Mouse (Mus musculus) testis, postnatal 14 days (tissue): ENCODE measurements around the gene Atp5f1.
"Not testable (repeated sequence)": the region's sequence is repeated elsewhere in the genome, so short reads cannot be mapped to it uniquely, and the experiment has no call there.

Experiments
- DNase-seq: peaks from one replicate; pipeline ENCODE4 v3.0.0; 2021; ENCODE audit warnings: low spot score

Atp5f1 gene

GRCm38 (mm10) chr3:105929821-105930220 is 30.1 kb downstream of the Atp5f1 start:
- DNase-seq: no peak

GRCm38 (mm10) chr3:105928781-105929180 is 31.1 kb downstream of the Atp5f1 start:
- no peak for DNase-seq

GRCm38 (mm10) chr3:105928195-105928569 is 31.7 kb downstream of the Atp5f1 start:
- DNase-seq: no peak

- no peak for DNase-seq
These were observed 32.2 kb downstream of the Atp5f1 start for GRCm38 (mm10) chr3:105927561-105928194.

- no peak for DNase-seq
These were observed 35.3 kb downstream of the Atp5f1 start for GRCm38 (mm10) chr3:105924616-105925015.

- DNase-seq: no peak
These were observed 37.9 kb downstream of the Atp5f1 start for GRCm38 (mm10) chr3:105921959-105922358.

- DNase-seq: not testable (repeated sequence)
These were observed 39.2 kb downstream of the Atp5f1 start for GRCm38 (mm10) chr3:105920743-105921142.

GRCm38 (mm10) chr3:105918355-105918745 is 41.5 kb downstream of the Atp5f1 start:
- no peak for DNase-seq

- no peak for DNase-seq
These were observed 42.1 kb downstream of the Atp5f1 start for GRCm38 (mm10) chr3:105917656-105918354.

- DNase-seq: not testable (repeated sequence)
These were observed 43.4 kb downstream of the Atp5f1 start for GRCm38 (mm10) chr3:105916455-105916854.

GRCm38 (mm10) chr3:105915281-105915680 is 44.6 kb downstream of the Atp5f1 start:
- DNase-seq: no peak

- DNase-seq: no peak
These were observed 45.8 kb downstream of the Atp5f1 start for GRCm38 (mm10) chr3:105913839-105914681.

GRCm38 (mm10) chr3:105912097-105912880 is 47.6 kb downstream of the Atp5f1 start:
- no peak for DNase-seq

- no peak for DNase-seq
These were observed 49.2 kb downstream of the Atp5f1 start for GRCm38 (mm10) chr3:105910519-105911190.

GRCm38 (mm10) chr3:105908976-105909375 is 50.9 kb downstream of the Atp5f1 start:
- no peak for DNase-seq

GRCm38 (mm10) chr3:105907956-105908655 is 51.8 kb downstream of the Atp5f1 start:
- DNase-seq: no peak

GRCm38 (mm10) chr3:105904721-105905120 is 55.2 kb downstream of the Atp5f1 start:
- no peak for DNase-seq

GRCm38 (mm10) chr3:105904213-105904612 is 55.7 kb downstream of the Atp5f1 start:
- no peak for DNase-seq

- DNase-seq: no peak
These were observed 58.4 kb downstream of the Atp5f1 start for GRCm38 (mm10) chr3:105901468-105901867.

GRCm38 (mm10) chr3:105900716-105901115 is 59.2 kb downstream of the Atp5f1 start:
- DNase-seq: no peak

- DNase-seq: no peak
These were observed 59.6 kb downstream of the Atp5f1 start for GRCm38 (mm10) chr3:105900266-105900665.
